Mouse (Mus musculus) lung, embryonic 16.5 days (tissue): ENCODE measurements at regions not wholly inside any gene's neighbourhood (a gene's known extent, or its start where the extent isn't known, plus 50 kb on each side); places are given as distances from the start of the nearest gene placed in this dataset.
A peak's percentile ranks its signal among the peaks of the same experiment; 100 is the strongest.

Experiments used
- ATAC-seq: fragments of 200-750 bp; cut with Nextera tagmentation; 2 replicates; pipeline ENCODE4 v1.8.0; 2017; ENCODE audit warnings: low read depth, mild to moderate bottlenecking, moderate library complexity
- H3K27ac ChIP-seq: fragments of 300-500 bp; sonication (generic); 2 replicates; pipeline ENCODE4 v1.5.1; 2014; ENCODE audit warnings: mild to moderate bottlenecking, control low read depth, low read length
- H3K27me3 ChIP-seq: fragments of 300-500 bp; sonication (generic); 2 replicates; pipeline ENCODE4 v1.6.1; 2014; ENCODE audit warnings: low read depth, low read length, mixed read lengths; ENCODE audit not compliant: control insufficient read depth, insufficient read depth
- H3K36me3 ChIP-seq: fragments of 300-500 bp; sonication (generic); 2 replicates; pipeline ENCODE4 v1.6.1; 2014; ENCODE audit warnings: low read length; ENCODE audit not compliant: control insufficient read depth, insufficient read depth
- H3K4me1 ChIP-seq: fragments of 300-500 bp; sonication (generic); replicated peaks from 2 replicates; pipeline ENCODE4 v1.6.1; 2014; ENCODE audit warnings: low read length, mixed read lengths; ENCODE audit not compliant: control insufficient read depth, insufficient read depth
- H3K4me2 ChIP-seq: fragments of 300-500 bp; sonication (generic); 2 replicates; pipeline ENCODE4 v1.6.1; 2014; ENCODE audit warnings: low read depth, low read length, control low read depth
- H3K4me3 ChIP-seq: fragments of 300-500 bp; sonication (generic); 2 replicates; pipeline ENCODE4 v1.5.1; 2014; ENCODE audit warnings: mild to moderate bottlenecking, low read length, control low read depth
- H3K9ac ChIP-seq: fragments of 300-500 bp; sonication (generic); 2 replicates; pipeline ENCODE4 v1.6.1; 2014; ENCODE audit warnings: low read length, control low read depth
- H3K9me3 ChIP-seq: fragments of 300-500 bp; sonication (generic); 2 replicates; pipeline ENCODE4 v1.6.1; 2016; ENCODE audit warnings: low read length; ENCODE audit not compliant: control insufficient read depth
- WGBS: fragments of 180-500 bp; shearing (Covaris S2); extraction: QIAGEN DNeasy Blood & Tissue Kit; methylation state at CpG from one replicate; pipeline ENCODE4 v1.1.7; 2014; 5-methylcytosine and 5-hydroxymethylcytosine counted together

DNA sequence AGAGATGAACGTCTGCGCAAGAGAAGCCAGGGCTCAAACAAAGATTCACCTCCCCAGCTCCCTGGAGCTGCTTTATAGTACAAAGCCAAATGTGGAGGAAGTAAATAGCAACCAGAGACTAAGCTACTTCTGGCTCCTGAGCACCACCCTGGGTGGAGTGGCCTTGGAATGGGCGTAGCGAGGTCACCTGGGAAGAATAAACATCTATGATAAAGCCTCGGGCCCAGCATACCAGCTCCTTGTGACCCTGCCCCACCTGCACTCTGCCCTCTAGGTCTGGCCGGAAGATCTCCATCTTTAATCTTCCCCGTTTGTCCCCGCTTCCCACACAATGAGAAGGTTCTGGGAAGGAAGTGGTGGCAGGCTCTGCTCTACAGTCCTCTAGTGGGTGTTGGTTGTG is 61.0 kb upstream of the Ptpn3 start:
- no peak for ATAC-seq
- Histone ChIP-seq H3K4me2 (no peak overlapping the region), H3K27ac (no peak overlapping the region), H3K9me3 (no peaks in the 10 kb centered on the region), H3K4me3 (no peak overlapping the region), H3K4me1 (no peaks in the 10 kb centered on the region), H3K9ac (no peak overlapping the region), H3K36me3 (no peaks in the 10 kb centered on the region), H3K27me3 (no peaks in the 10 kb centered on the region)
- 54% methylated on average over 8 of the region's 8 CpGs for WGBS

DNA sequence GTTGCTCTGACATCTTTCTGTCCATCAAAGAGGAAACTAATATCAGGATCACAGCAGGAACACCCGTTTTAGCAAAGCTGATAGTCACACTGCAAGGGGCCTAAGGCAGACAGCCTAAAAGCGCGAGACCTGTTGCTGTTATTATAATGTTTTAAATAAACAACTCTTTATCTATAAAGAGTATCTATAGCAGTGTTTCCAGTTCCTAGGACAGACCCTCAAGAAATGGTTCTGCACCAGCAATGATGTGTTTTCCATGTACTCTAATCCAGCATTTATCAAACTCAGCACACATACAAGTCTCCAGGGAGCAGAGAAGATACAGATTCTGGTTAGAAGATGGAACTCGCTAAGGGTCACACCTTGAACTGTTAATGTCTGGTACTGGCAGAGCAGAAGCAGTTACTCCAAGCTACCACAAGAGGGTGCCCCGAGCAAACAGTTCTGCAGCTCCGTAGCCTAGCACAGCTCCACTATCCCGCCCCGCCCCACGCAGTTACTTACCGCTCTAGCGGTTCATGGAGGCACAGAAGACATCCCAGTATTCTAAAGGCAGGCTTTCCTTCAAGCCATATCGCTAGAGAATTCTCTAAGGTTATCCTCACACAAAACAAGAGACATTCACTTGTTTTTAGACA is 64.2 kb upstream of the Palm2 start:
- Histone ChIP-seq H3K9me3 (no peaks in the 10 kb centered on the region), H3K4me2 (no peak overlapping the region), H3K4me3 (no peak overlapping the region), H3K36me3 (no peaks in the 10 kb centered on the region), H3K4me1 (no peaks in the 10 kb centered on the region), H3K9ac (no peak overlapping the region), H3K27ac (no peak overlapping the region), H3K27me3 (no peaks in the 10 kb centered on the region)
- peak; percentile 84; the same call in 1 of the 2 replicates for ATAC-seq
- WGBS, result 16% methylated on average over 12 of the region's 12 CpGs

DNA sequence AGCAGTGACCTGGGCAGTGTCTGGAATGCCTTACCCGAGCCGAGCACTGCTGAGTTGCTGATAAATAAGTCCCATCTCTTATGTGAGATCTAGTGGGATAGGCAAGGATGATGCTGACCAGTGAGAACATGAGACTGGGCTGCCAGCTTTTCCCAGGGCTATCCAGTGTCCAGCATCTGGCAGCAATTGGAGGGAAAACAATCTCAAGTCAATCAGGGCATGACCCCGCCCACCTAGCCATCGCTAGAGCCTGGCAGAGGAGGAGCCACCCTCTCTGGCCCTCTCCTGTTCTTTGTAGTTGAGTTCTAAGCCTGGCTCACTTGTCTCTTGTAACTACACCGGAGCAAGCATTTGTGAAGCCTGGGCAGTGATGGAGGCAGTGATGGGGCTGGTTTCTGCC is 56.2 kb upstream of the Palm2 start:
- Histone ChIP-seq H3K4me1 (no peaks in the 10 kb centered on the region), H3K4me3 (no peak overlapping the region), H3K36me3 (no peaks in the 10 kb centered on the region), H3K9me3 (no peaks in the 10 kb centered on the region), H3K27me3 (no peaks in the 10 kb centered on the region), H3K4me2 (no peak overlapping the region), H3K27ac (no peak overlapping the region), H3K9ac (no peak overlapping the region)
- no peak for ATAC-seq
- 32% methylated on average over 5 of the region's 5 CpGs for WGBS

DNA sequence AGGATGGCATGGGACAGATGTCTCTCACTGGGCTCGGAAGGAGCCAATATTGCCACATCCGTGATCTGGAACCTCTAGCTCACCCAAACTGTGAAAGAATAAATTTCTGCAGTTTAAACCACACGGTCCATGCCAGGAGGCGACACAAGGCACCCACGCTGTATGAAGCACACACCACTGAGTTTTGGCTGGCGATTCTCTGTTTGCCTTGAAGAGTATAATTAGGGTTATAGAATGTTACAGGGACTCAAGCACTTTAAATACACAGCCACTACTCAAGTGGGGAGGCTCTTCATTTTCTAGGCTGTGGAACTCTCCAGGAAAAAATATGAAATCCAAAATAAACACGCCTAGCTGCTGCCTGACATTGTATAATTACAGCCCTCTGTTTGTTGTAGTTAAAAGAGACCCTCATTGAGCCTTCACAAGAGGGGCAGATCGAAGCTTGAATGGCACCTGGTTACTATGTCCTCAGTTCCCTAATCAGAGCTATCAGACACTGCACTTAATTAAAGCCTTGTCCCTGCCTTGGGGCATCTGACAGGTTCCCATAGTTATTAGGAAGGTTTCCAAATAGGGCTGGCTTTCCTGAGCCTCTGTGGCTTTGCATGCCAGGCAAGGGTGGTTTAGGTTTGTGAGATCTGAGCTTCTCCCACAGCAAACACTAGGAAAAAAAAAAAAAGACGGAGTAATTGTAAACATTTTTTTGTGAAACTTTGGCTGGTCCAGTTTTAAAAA is 53.8 kb upstream of the Palm2 start:
- Histone ChIP-seq H3K4me2 (no peak overlapping the region), H3K36me3 (no peaks in the 10 kb centered on the region), H3K27ac (no peak overlapping the region), H3K4me3 (no peak overlapping the region), H3K9me3 (no peaks in the 10 kb centered on the region), H3K4me1 (no peaks in the 10 kb centered on the region), H3K9ac (no peak overlapping the region), H3K27me3 (no peaks in the 10 kb centered on the region)
- WGBS, result 54% methylated on average over 9 of the region's 9 CpGs
- no peak for ATAC-seq

DNA sequence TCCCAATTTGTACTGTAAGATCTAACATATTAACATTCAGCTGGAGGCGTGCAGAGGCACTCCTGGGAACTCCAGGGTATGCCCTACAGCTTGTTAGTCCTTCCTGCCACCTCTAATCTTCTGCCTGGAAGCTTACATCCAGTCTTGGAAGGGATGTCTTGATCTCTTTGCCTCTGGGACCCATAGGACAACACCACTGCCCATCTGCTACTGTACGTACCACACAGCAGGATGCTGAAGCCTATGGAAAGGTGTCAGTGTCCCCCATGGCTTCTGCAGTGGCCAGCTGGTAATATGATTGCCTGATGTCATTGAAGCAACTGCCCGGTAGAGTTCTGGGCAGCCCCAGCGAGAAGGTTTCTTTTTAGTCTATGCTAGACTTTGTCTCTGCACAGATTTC is 52.7 kb upstream of the Palm2 start:
- no peak overlapping the region for H3K4me3 ChIP-seq
- H3K9ac ChIP-seq, result no peak overlapping the region
- no peaks in the 10 kb centered on the region for H3K4me1 ChIP-seq
- H3K4me2 ChIP-seq, result no peak overlapping the region
- WGBS, result 76% methylated on average over 4 of the region's 4 CpGs
- H3K27ac ChIP-seq, result 0 out of 2 replicates have a peak overlapping the region, but pooled peaks have one; percentile 5
- H3K27me3 ChIP-seq, result no peaks in the 10 kb centered on the region
- H3K36me3 ChIP-seq, result no peaks in the 10 kb centered on the region
- no peak for ATAC-seq
- H3K9me3 ChIP-seq, result no peaks in the 10 kb centered on the region
